Mouse (Mus musculus): Measurements from ENCODE around the gene Ets2.

The Ets2 gene

DNA sequence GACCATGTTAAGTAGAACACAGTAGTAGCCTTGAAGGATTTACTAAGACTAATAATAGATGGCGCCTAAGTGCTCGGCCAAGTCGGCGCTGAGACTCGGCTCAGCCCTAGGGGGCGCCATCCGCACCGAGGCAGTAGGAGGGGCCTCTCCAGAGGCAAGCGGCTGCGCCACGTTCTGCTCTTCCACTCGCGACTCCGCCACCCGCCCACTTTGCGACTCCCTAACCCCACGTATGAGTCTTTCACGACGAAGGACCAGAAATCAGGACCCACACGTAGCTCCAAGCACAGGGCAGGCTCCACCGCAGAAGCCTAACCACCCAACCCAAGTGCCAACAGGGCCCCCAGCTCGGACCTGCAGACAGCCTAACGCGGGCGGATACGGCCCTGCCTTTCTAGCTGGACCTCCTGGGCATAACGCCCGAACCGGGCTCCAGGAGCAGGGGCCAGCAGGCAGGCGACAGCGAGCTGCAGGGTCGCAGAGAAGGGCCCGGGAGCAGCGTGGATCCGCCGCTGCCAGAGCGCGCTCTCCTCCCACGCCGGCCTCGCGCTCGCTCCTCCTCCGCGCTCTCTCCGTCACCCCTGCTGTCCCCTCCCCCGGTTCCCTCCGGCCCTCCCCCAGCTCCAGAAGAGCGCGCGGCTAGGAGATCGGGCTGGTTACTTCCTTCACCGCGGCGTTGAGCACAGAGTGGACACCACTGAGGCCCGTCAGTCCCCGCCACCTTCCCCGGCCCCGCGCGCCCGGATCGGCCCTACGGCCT is at the start of gene Ets2:
Gene Ets2 (plus strand): TSS at position 274 of the 760 bp plus-strand sequence.
- peak; percentile 93 for DNase-seq

DNA sequence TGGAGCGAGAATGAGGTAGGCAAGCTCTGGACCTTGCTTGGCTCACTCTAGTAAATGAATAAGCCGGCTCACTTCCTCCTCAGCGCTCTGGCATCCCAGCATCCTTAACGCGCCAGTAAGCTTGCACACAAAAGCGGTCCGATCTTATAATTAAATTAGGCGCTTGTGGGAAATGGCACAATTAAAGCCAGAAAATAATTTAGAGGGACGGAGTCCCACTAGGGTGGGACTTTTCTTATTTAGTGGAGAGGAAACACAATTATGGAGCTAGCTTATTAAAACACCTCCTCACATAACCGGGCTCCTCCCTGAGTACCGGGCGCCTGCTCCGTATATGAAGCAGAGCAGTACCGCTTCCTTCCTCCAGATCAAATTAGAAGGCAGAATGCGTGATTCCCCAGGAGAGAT is 47.7 kb upstream of the Ets2 start:
- DNase-seq = no peak

DNA sequence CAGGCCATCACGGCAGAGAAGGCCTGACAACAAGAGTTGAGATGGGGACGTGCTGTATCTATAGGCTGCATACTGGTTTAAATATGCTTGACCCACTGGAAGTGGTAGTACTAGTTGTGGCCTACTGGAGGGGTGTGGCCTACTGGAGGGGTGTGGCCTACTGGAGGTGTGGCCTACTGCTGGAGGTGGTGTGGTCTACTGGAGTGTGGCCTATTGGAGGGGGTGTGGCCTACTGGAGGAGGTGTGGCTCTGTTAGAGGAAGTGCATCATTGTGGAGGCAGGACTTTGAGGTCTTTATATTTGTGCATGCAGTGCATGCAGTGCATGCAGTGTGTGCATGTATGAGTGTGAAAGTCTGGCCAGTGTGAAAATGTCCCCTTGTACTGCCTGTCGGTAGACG is 45.3 kb upstream of the Ets2 start:
- no peak for DNase-seq

DNA sequence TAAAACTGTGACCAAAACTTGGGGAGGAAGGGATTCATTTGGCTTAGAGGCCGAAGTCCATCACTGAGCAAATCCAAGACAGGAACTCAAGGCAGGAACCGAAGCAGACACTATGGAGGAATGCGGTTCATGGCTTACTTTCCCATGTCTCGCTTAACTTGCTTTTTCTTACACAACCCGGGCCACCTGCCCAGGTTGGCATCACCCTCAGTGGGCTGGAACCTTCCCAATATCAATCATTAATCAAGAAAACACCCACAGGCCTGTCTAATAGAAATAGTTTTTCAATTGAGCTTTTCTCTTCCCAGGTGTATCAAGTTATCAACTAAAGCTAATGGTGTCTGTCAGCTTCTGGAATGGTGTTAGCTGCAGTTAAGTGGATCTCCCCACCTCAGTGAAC is 44.7 kb upstream of the Ets2 start:
- no peak for DNase-seq

DNA sequence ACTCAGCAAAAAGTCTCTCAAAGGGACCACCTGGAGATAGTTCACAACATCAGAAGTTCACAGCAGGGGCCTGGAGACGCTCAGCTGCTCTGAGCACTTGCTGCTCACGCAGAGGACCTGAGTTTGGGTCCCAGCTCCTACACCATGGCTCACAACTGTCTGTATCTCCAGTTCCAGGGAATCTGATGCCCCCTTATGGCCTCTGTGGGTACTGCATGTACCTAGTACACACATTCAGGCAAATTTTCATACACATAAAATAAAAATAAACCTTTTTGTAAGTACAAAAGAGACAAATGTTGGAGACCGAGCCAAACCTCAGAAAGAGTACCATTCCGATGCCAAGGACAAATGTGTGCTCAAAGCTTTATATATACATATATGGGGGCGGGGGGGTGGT is 44.1 kb upstream of the Ets2 start:
- DNase-seq = no peak

DNA sequence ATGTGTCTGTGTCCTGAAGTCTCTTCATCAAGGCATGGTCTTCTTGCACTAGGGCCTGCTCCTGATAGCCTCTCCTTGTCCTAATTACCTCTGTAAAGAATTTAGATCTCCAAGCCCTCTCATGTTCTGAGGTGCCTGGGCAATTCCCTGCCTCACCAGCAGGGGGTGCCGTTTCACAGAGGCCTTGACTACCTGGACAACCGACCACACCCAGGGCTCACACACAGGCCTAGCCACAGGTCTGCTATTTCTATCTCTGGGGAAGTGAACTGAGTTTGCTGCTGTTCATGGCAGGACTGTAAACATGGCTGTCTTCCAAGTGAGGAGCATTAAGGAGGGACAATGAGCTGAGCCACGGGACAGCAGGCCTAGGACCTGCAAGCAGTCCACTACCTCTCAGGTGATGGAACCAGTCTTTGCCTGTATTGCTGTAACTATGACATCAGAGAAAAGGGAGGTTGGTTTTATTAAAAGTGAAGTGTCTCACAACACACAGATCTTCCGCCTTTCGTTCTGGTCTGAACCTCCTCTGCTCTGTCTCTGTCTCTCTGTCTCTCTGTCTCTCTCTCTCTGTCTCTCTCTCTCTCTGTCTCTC is 42.9 kb upstream of the Ets2 start:
- DNase-seq = peak; percentile 27

DNA sequence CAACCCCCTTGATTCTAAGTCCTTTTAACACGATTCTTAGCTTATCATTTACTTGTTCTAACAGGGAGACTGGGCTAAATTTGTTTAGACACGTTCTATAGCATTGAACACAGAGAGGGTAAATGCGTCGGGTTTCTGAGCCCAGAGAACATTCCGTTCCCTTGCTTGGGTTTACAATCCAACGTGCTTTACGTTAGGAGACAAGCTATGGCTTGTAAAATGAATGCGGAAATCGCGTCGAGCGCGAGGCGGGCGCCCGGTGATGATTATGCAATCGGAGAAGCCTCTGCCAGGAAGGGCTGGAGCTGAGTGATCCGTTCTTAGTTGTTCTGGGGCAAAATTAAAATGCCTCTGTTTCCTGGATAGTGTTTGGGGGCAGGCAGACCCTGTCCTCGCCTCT is 42.4 kb upstream of the Ets2 start:
- no peak for DNase-seq

DNA sequence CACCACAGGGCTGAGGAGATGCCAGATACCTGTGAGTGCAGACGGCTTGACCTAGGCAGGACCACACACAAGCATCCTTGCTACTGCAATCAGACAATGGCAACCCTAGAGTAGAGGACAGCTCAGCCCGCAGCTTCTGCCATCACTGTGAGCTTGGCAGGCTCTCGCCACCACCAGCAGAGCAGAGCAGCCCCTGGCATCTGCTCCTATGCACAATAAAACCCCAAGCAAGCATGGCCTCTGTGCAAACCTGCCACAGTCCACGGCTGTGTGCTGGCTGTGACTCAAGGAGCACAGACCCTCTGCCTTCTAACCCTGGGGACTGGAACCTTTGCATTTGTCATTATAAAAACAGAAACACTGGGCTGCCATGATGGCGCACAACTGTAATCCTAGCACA is 41.0 kb upstream of the Ets2 start:
- no peak for DNase-seq

DNA sequence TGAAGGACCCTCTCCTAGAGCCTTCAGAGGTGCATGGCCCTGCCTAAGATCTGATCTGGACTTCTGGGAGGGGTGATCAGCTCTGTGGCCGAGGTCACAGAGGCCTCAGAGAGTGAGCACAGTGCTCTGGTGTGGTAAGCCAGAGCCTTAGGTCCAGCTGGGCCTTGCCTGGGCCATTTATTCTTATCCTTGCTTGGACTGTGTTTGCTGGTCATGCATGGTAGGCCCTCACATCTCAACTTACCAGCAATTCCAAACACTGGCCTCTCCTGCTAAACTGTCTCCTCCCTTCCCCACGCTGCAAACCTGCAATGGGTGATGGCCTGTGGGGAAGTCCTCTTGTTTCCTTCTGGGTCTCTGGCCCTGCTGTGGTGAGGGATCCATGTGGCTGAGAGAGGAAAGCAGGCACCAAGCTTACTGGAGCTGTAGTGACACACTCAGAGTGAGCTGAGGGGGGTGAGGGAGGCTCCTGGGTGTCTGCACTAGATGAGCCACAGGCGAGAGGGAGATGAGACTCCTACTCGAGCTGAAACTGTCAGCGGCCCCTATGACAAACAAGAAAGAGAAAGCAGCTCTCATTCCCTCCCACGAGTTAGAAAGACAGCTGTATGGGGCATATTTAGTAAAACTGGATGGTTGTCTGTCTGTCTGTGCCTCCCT is 36.3 kb upstream of the Ets2 start:
- DNase-seq = no peak

DNA sequence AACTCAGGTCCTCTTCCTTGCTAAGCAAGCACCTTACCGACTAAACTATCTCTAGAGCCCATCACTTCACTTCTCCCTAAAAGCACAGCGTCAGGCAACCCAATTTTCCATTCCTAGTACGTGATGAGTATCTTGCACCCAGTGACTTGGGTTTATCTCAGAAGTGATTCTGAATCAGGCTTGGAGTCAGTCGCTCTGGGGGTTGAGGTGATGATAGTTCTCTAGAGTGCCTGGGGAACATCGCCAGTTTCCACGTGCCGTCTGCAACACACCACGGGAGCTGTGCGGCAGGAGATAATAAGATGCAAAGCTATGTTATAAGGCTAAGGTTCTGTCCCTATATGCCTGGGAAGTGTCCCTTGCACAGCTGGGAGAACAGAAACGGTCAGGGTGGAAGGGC is 35.6 kb upstream of the Ets2 start:
- DNase-seq = no peak

DNA sequence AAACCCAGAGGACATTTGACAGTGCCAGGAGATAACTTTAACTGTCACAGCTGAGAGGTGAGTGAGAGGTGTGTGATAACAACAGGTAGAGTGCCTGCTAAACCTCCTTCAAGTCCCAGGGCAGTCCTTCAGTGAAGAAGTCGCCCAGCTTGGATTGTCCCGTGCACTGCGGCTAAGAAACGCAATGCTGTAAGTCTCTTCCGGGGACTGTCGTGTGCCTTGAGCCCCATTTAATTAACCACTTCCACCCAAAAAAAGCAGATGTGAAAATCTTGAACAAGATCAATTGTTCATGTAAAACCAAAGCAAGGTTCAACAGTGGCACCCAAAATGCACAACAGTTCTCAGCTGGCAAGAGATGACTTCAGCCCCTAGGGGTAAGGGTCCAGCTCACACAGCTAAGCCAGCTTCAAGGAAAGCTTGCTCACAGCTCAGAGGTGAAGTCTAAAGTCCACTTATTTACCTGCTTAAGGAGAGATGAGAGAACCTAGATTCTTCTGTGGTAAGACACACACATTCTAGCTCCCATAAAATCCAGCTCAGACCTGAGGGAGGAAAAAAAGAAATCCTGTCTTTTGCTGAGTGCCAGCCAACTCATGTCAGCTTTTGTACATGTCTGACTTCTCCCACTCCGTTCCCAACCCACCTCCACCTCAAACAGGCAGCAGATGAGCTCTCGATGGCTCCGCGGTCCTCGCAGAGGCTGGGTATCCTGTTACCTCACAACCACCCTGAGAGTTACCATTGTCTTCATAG is 34.3 kb upstream of the Ets2 start:
- DNase-seq = no peak

DNA sequence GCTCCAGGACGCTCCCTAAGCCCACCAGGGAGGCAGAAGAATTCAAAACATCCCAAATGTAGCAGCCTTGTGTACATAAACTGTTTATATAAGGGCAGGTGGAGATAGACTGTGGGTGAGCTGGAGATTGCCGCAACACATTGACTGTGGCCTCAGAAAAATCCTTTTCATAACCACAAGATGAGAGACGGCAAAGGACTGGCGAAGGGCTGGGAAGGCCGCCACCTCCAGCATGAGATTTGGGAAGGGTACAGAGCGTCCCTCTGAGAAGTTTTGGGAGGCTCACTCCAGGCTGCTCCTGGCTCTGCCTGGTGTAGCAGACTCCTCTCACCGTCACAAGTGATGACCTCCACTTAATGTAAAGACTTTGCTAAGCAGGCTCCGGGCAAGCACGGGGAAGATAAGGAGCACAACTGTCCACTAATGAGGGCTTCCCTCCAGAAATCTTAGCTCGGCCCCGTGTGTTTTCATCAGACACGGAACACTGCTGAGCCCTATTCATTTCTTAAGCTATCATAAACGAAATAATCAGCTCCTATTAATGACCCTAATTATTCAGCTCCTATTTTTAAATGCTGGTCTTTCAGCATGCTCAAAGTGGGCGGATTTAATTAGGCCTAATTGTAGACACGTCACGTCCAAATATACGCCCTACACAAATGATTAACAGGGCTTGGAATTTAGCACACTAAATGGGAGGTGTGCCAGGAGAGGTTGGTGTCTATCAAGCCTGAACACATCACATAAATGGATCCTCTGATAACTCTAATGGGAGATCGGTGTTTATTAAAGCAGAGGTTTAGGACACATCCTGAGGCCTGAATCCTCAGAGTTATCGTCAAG is 33.5 kb upstream of the Ets2 start:
- DNase-seq = no peak

DNA sequence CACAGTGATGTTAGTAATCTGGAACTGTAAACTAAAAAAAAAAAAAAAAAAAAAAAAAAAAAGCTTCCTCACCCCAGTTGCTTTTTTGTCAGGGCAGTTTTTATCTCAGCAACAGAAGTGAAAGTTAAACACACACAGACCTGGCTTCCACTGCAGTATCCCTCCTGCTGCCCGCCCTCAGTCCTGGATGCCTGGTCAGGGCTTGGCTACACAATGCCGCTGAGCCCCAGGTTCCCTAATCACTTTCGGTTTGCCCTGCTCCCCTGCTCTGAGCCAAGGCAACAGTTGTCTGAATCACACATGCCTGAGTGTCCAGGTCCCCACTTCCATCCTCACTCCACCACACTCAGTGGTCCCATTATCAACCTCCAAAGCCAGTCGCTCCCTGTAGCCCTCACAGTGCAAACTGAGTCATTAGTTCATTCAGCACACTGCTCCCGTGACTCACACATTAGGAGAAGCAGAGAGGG is 27.4 kb upstream of the Ets2 start:
- DNase-seq = no peak

DNA sequence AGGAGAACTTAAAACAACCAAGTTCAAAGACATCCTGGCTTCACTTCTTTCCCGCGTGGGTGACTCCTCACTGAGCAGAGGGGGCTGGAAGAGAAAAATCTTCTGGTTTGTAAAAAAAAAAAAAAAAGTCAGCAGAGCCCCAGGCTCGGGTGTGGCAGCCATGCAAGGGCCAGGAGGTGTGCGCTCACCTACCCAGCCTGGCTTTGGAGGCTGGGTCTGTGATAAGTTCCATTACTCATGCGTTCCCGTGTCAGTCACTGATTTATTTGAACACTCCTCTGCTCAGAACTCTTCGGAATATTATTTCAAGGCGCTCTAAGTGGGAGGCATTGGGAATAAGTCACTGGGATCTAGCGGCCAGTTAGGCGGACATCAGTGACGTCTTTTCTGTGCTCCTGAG is 26.7 kb upstream of the Ets2 start:
- DNase-seq = no peak

DNA sequence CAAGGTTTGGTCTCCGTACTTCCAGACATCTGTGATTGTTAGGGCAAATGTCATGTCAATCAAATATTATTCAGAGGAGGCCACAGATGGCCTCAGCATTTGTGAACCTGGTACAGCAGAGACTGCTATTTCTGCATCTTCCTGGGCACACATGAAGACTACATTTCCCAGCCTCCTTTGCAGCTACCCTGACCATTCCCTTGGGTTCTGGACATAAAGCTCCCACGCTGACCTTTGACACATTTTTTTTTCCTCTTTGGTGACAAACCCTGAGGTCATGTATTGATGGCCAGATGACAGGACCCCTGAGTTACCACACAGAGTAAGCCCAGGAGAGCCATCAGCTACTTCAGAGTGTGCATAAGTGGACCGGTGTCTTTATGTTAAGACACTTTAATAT is 25.2 kb upstream of the Ets2 start:
- no peak for DNase-seq

DNA sequence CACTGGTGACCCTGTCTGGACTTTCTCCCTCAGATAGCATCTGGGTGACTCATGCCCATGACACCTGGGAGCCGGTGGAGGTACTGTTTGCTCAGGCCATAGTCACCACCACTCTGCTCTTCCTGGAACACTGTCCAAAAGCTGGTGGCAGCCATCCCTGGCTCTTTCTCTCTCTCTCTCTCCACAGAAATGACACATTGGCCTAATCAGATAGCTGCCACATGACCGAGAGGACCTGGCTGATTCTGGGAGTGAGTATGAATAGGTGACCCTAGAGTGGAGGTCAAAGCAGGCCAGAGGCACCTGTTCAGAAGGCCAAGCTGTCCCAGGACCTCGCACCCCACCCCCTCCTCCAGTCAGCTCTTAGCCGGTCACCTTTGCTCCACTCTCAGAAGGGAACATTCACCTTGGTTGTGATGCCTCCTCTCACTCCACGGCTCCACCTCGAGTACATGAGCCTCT is 19.4 kb upstream of the Ets2 start:
- DNase-seq = no peak

DNA sequence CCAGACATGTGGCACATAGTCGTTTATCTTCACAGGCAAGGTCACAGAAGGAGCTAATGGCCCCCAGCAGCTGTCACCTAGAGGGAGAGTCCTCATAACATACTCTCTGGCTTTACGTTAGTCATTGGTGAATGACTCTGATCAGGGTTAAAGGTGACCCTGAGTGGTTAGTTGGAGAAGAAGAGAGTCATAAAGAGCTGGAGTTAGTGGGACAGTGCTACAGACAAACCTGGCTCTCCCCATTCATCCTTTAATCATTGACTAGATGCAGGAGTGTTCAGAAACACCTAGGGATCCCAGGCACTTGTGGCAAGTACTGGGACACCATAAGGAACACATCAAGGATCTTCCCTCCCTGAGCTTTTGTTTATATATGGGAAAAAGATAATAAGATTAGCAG is 16.1 kb upstream of the Ets2 start:
- no peak for DNase-seq

DNA sequence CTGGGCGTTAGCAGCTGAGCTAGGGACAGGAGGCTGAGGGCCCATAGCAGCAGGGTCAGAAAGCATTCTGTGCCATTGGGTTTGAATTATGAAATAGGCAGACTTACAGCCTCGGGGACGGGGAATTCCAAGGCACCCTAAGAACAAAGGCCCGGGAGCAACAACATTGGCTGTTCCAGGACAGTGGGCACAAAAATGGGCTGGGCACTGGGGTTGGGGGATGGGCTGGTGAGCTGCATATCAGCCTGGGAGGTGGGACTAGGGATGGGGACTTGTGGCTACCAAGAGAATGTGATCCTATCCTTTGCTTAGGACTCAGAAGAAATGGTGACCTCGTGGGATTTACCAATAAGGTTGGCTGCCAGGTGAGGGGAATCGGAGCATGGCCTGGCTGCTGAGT is 15.6 kb upstream of the Ets2 start:
- DNase-seq = no peak

DNA sequence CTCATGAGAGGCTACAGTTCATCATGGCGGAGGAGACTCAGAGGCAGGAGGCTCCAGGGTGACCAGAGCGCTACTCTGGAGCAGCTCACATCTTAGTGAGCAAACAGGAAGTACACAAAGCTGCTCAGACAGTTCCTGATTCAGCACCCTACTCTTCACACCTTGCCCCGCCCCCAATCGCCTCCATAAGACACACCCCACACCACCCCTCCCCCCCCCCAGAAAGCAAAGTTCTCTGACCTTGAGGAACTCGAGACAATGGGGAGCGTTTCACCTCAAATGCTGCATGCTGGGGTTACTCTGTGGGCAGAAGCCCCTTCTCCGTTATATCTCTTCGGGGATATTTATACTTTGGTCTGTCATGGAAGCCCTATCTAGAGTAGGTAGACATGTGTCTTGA is 15.0 kb upstream of the Ets2 start:
- DNase-seq = no peak

DNA sequence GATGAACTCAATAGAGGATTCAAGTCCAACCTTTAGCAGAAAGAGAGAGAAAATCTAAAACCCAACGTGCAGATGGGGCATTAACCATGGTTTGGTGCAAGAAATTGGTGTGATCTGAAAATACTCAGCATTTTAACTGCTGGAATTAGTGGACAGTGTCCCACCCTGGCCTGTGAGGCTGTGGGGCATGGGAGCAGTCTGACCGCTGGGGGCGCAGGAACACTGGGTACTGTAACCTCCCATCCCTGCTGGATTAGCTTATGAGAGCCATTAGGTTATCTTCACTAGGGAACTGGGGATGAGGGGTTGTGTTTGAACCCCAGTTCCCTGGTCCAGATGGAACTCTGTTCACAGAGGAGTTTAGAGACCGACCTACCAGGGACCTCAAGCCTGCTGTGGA is 13.9 kb upstream of the Ets2 start:
- DNase-seq = no peak

DNA sequence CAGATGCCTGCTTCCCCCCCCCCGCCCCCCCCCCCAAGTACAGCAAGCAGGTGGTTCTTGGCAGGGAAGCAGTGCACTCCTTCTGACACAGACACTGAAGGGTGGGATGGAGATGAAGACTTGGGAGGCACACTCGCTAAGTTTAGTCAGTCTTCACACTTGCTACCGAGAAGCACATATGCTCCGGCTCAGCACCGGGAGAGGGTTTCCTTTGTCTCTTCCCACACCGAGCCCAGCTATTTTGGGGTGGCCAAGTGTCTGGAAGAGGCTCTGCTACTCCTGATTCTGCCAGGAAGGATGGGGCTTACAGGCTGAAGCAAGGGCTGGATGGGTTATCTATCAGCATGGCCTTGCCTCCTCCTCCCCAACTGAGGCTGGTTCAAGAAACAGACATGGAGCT is 5.3 kb upstream of the Ets2 start:
- DNase-seq = peak; percentile 25

DNA sequence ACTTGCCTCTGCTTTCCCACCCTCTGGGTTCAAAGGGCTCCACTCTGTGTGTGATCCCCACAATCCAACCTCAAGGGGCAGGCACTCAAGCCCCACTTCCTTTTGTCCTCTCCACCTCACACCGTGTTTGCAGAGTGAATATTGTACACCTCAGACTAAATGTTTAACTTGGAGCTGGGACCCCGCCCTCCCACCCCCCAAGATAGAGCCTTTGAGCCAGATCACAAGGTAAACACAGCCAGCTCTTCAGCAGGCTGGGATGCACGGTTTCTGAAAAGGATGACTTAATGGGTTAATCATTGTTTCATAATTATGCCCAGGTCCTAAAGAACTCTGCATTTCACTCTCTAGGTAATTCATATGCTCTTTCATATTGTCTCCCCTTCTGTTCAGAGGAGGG is 2.2 kb upstream of the Ets2 start:
- no peak for DNase-seq

DNA sequence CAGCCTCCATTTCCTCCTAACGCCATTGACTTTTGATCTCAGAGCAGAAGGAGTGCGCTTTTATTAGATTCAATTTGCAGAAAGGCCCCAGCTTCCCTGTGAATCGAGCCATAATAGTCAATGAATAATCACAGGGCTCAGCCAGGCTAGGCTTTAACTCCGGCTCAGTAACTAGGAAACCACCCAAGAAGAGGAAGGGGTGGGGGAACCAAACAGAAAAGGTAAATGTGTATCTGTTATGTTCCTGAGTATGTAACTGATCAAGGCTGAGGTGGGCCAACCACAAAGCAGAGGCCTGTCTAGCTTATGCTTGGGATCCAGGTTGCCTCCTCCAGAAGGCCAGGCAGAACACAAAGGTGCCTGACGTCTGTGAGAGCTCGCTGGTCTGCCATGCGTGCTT is 1.7 kb upstream of the Ets2 start:
- no peak for DNase-seq
